Comparison of ENCODE assay signal across 23 mouse cellular contexts in genomic region chr1:174844786-174845185, GRCm38 (mm10).
A peak's percentile ranks its signal among the peaks of the same experiment; 100 is the strongest.
DNase-seq lines count a peak whose midpoint lies in the region; TF ChIP-seq lines count a peak whose summit lies in the region.
"Had no signal": no experiment of that assay in that cellular context is flagged by ENCODE, and none has a peak within 500 bp of the region (broad histone marks: within the 10 kb centered on the region; RNA-seq: fewer than 3 reads in every experiment).

No protein-coding gene starts in this region.

- no peaks in the 10 kb centered on the region for H3K36me3 ChIP-seq in myocyte (ENCODE audit: control insufficient read depth, insufficient read depth)
- H3K36me3 ChIP-seq: embryonic facial prominence, embryonic 10.5 days; embryonic facial prominence, embryonic 12.5 days; forebrain, embryonic 15.5 days; G1E had no signal

- no peak overlapping the region for H3ac ChIP-seq in myocyte (ENCODE audit: control insufficient read depth, insufficient read length)

- peak overlapping the region; percentile 26 for H3K4me2 ChIP-seq in myocyte (ENCODE audit: low read depth)
- H3K4me2 ChIP-seq: embryonic facial prominence, embryonic 12.5 days; forebrain, embryonic 13.5 days; forebrain, embryonic 15.5 days had no signal

- H3K4me1 ChIP-seq in embryonic fibroblast, embryonic 13.5 days (ENCODE audit: control insufficient read depth, insufficient read depth, low read length) = no peaks in the 10 kb centered on the region
- H3K4me1 ChIP-seq: embryonic facial prominence, embryonic 10.5 days; embryonic facial prominence, embryonic 12.5 days; forebrain, embryonic 13.5 days; forebrain, embryonic 15.5 days had no signal

- intact Hi-C loops in gastrocnemius, adult 2 months (cut with DNase I) = no loop called here
- intact Hi-C loops in left cerebral cortex, adult 2 months (cut with DNase I) = no loop called here

- peak overlapping the region; percentile 35 for H3K27ac ChIP-seq in gastrocnemius, adult 2 months
- H3K27ac ChIP-seq in embryonic fibroblast, embryonic 13.5 days (ENCODE audit: insufficient read depth, low read length) = peak overlapping the region; percentile 52
- no peak overlapping the region for H3K27ac ChIP-seq in left cerebral cortex, adult 2 months
- H3K27ac ChIP-seq: embryonic facial prominence, embryonic 10.5 days; embryonic facial prominence, embryonic 12.5 days; forebrain, embryonic 13.5 days; forebrain, embryonic 15.5 days had no signal

- H3K27me3 ChIP-seq in myocyte (ENCODE audit: control insufficient read depth, insufficient read depth, insufficient read length) = no peaks in the 10 kb centered on the region
- H3K27me3 ChIP-seq: CH12.LX; embryonic facial prominence, embryonic 12.5 days; forebrain, embryonic 13.5 days; forebrain, embryonic 15.5 days had no signal

- TF ChIP-seq CTCF in gastrocnemius, adult 2 months (IDR thresholded peaks at IDR 0.05) = no peak
- no peak for TF ChIP-seq CTCF in embryonic fibroblast, embryonic 13.5 days (IDR thresholded peaks at IDR 0.05; ENCODE audit: borderline replicate concordance, insufficient read depth, low read length)
- no peak for TF ChIP-seq CTCF in left cerebral cortex, adult 2 months (IDR thresholded peaks at IDR 0.05)

- H3K4me3 ChIP-seq in gastrocnemius, adult 2 months = no peak overlapping the region
- H3K4me3 ChIP-seq in embryonic fibroblast, embryonic 13.5 days (ENCODE audit: insufficient read depth, low read length) = no peak overlapping the region
- H3K4me3 ChIP-seq in myocyte = no peak overlapping the region
- H3K4me3 ChIP-seq in left cerebral cortex, adult 2 months = no peak overlapping the region
- H3K4me3 ChIP-seq: embryonic facial prominence, embryonic 10.5 days; embryonic facial prominence, embryonic 12.5 days; erythroblast, embryonic 14.5 days; forebrain, embryonic 13.5 days; forebrain, embryonic 15.5 days had no signal

- H3K79me2 ChIP-seq in myocyte (ENCODE audit: control insufficient read depth, insufficient read depth) = no peaks in the 10 kb centered on the region

- no peak for TF ChIP-seq POLR2A in embryonic fibroblast, embryonic 13.5 days (IDR thresholded peaks at IDR 0.05; ENCODE audit: low read depth, low read length)
- no peak for TF ChIP-seq POLR2A in myocyte (IDR thresholded peaks at IDR 0.05; ENCODE audit: insufficient read length, low read depth)

- no peak for DNase-seq in gastrocnemius, adult 2 months
- no peak for DNase-seq in gastrocnemius, postnatal 4 days (ENCODE audit: low spot score in 2 of 2)
- no peak for DNase-seq in adrenal gland, postnatal 4 days (ENCODE audit: low spot score in 2 of 2)
- no peak for DNase-seq in left cerebral cortex, adult 2 months (ENCODE audit: extremely low spot score in 1 of 2, low spot score in 2 of 2)
- DNase-seq: adrenal gland, adult 8-10 months; adrenal gland, postnatal 14 days; adrenal gland, postnatal 36 days; B cell, adult 2 months; cerebellum, adult 11 months; cerebellum, adult 2 months; cerebellum, adult 9-10 months; cerebellum, postnatal 10 days; cerebellum, postnatal 25 days; forebrain, postnatal 0 days had no signal

TF ChIP-seq in myocyte, 11 proteins besides CTCF, POLR2A, EP300 and RAD21:
- TF ChIP-seq SRF (IDR thresholded peaks at IDR 0.05; ENCODE audit: control insufficient read depth, insufficient read length, low read depth) = no peak
- TF ChIP-seq E2F4 (IDR thresholded peaks at IDR 0.05; ENCODE audit: insufficient read depth) = no peak
- TF ChIP-seq MYOG (IDR thresholded peaks at IDR 0.05; ENCODE audit: control insufficient read depth in 1 of 3, insufficient read depth in 1 of 3, insufficient read length in 2 of 3, low read depth in 2 of 3) = no peak
- TF ChIP-seq TCF3 (IDR thresholded peaks at IDR 0.05; ENCODE audit: insufficient read length, low read depth) = no peak
- no peak for TF ChIP-seq CEBPB (IDR thresholded peaks at IDR 0.05; ENCODE audit: insufficient read depth, poor library complexity, severe bottlenecking)
- TF ChIP-seq MAX (IDR thresholded peaks at IDR 0.05; ENCODE audit: low read depth) = no peak
- TF ChIP-seq MYOD1 (IDR thresholded peaks at IDR 0.05; ENCODE audit: control insufficient read depth in 1 of 3, insufficient read length in 2 of 3, low read depth in 2 of 3) = no peak
- no peak for TF ChIP-seq REST (IDR thresholded peaks at IDR 0.05; ENCODE audit: insufficient read depth, insufficient read length)
- no peak for TF ChIP-seq TCF12 (IDR thresholded peaks at IDR 0.05; ENCODE audit: insufficient read depth, poor library complexity, severe bottlenecking)
- no peak for TF ChIP-seq USF1 (IDR thresholded peaks at IDR 0.05; ENCODE audit: low read depth)
- TF ChIP-seq POLR2AphosphoS2 (IDR thresholded peaks at IDR 0.05; ENCODE audit: insufficient read length, low read depth) = no peak
TF ChIP-seq in myocyte: peak in this region for 0.
